Mouse (Mus musculus): ENCODE data around the gene Qser1. TPM values are rescaled to one million over a fixed set of nuclear protein-coding genes. Genes with fewer than 3 reads are reported as not detected.
A peak's percentile ranks its signal among the peaks of the same experiment; 100 is the strongest.
"Not testable (repeated sequence)": the region's sequence is repeated elsewhere in the genome, so short reads cannot be mapped to it uniquely, and the experiment has no call there.

The Qser1 gene
- polyA plus RNA-seq, 1 experiment: 7.9 TPM

- Histone ChIP-seq H3K27me3 (ENCODE audit: control insufficient read depth, insufficient read depth, low read length) (no peaks in the 10 kb centered on the region), H3K4me1 (ENCODE audit: control insufficient read depth, insufficient read depth, low read length) (no peaks in the 10 kb centered on the region), H3K27ac (ENCODE audit: insufficient read depth, low read length) (no peak overlapping the region), H3K4me3 (replicated peaks; ENCODE audit: insufficient read depth, low read depth, low read length) (no peak overlapping the region)
- TF ChIP-seq POLR2A (IDR thresholded peaks at IDR 0.05; ENCODE audit: borderline replicate concordance, insufficient read depth, low read length) (no peak), CTCF (IDR thresholded peaks at IDR 0.05; ENCODE audit: borderline replicate concordance, insufficient read depth, low read depth, low read length) (no peak)
- no peak for DNase-seq
Observed at GRCm38 (mm10) chr2:104842559-104842958, 26.0 kb upstream of the Qser1 start.

- TF ChIP-seq POLR2A (IDR thresholded peaks at IDR 0.05; ENCODE audit: borderline replicate concordance, insufficient read depth, low read length): no peak
- TF ChIP-seq CTCF (IDR thresholded peaks at IDR 0.05; ENCODE audit: borderline replicate concordance, insufficient read depth, low read depth, low read length): no peak
- Histone ChIP-seq H3K4me3 (replicated peaks; ENCODE audit: insufficient read depth, low read depth, low read length) (no peak overlapping the region), H3K4me1 (ENCODE audit: control insufficient read depth, insufficient read depth, low read length) (no peaks in the 10 kb centered on the region), H3K27ac (ENCODE audit: insufficient read depth, low read length) (no peak overlapping the region), H3K27me3 (ENCODE audit: control insufficient read depth, insufficient read depth, low read length) (no peaks in the 10 kb centered on the region)
- DNase-seq: no peak
- whole genome bisulfite sequencing: 88% methylated on average over 7 of the region's 7 CpGs
Observed at GRCm38 (mm10) chr2:104841736-104842135, 25.2 kb upstream of the Qser1 start.

DNA sequence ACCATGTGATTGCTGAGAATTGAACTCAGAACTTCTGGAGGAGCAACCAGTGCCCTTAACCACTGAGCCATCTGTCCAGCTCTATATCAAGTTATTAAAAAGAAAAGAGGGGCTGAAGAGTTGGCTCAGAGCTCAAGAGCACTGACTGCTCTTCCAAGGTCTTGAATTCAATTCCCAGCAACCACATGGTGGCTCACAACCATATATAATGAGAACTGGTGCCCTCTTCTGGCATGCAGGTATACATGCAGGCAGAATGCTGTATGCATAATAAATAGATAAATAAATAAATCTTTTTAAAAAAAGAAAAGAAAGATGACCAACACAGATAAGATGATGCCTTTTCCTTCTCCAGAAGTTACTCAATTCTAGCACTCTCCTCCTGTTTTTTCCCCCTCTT lies 24.4 kb upstream of the Qser1 start:
- no peak overlapping the region for H3K27ac ChIP-seq (ENCODE audit: insufficient read depth, low read length)
- no peak for DNase-seq
- TF ChIP-seq CTCF (IDR thresholded peaks at IDR 0.05; ENCODE audit: borderline replicate concordance, insufficient read depth, low read depth, low read length) (no peak), POLR2A (IDR thresholded peaks at IDR 0.05; ENCODE audit: borderline replicate concordance, insufficient read depth, low read length) (no peak)
- H3K27me3 ChIP-seq (ENCODE audit: control insufficient read depth, insufficient read depth, low read length): no peaks in the 10 kb centered on the region
- H3K4me3 ChIP-seq (replicated peaks; ENCODE audit: insufficient read depth, low read depth, low read length): no peak overlapping the region
- no peaks in the 10 kb centered on the region for H3K4me1 ChIP-seq (ENCODE audit: control insufficient read depth, insufficient read depth, low read length)

GRCm38 (mm10) chr2:104832486-104832885 lies 15.9 kb upstream of the Qser1 start:
- Histone ChIP-seq H3K4me3 (replicated peaks; ENCODE audit: insufficient read depth, low read depth, low read length) (no peak overlapping the region), H3K27ac (ENCODE audit: insufficient read depth, low read length) (no peak overlapping the region), H3K4me1 (ENCODE audit: control insufficient read depth, insufficient read depth, low read length) (no peaks in the 10 kb centered on the region), H3K27me3 (ENCODE audit: control insufficient read depth, insufficient read depth, low read length) (no peaks in the 10 kb centered on the region)
- 94% methylated on average over 2 of the region's 2 CpGs for WGBS
- DNase-seq: no peak
- TF ChIP-seq CTCF (IDR thresholded peaks at IDR 0.05; ENCODE audit: borderline replicate concordance, insufficient read depth, low read depth, low read length) (no peak), POLR2A (IDR thresholded peaks at IDR 0.05; ENCODE audit: borderline replicate concordance, insufficient read depth, low read length) (no peak)

- TF ChIP-seq POLR2A (IDR thresholded peaks at IDR 0.05; ENCODE audit: borderline replicate concordance, insufficient read depth, low read length) (no peak), CTCF (IDR thresholded peaks at IDR 0.05; ENCODE audit: borderline replicate concordance, insufficient read depth, low read depth, low read length) (no peak)
- H3K4me3 ChIP-seq (replicated peaks; ENCODE audit: insufficient read depth, low read depth, low read length): no peak overlapping the region
- H3K27me3 ChIP-seq (ENCODE audit: control insufficient read depth, insufficient read depth, low read length): no peaks in the 10 kb centered on the region
- 92% methylated on average over 4 of the region's 4 CpGs for WGBS
- no peak overlapping the region for H3K27ac ChIP-seq (ENCODE audit: insufficient read depth, low read length)
- DNase-seq: no peak
- H3K4me1 ChIP-seq (ENCODE audit: control insufficient read depth, insufficient read depth, low read length): no peaks in the 10 kb centered on the region
Observed at GRCm38 (mm10) chr2:104826191-104826590, 9.6 kb upstream of the Qser1 start.

DNA sequence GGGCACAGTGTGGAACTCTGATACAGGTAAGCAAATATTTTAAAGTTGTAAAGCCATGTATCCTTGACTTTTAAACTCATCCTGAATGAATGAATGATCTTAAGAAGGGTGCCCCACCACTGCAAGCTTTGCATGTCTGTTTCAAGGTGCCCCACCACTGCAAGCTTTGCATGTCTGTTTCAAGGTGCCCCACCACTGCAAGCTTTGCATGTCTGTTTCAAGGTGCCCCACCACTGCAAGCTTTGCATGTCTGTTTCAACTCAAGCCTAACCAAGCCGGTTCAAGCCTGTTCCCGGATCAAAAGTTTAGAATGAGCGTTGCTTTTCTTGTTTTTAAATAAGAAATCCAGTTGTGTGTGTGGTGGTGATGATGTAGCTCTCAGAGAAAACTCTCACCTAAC lies 2.2 kb upstream of the Qser1 start:
- not testable (repeated sequence) for H3K4me3 ChIP-seq (replicated peaks; ENCODE audit: insufficient read depth, low read depth, low read length); H3K4me1 ChIP-seq (ENCODE audit: control insufficient read depth, insufficient read depth, low read length); H3K27me3 ChIP-seq (ENCODE audit: control insufficient read depth, insufficient read depth, low read length); H3K27ac ChIP-seq (ENCODE audit: insufficient read depth, low read length); DNase-seq
- WGBS: 92% methylated on average over 3 of the region's 3 CpGs

DNA sequence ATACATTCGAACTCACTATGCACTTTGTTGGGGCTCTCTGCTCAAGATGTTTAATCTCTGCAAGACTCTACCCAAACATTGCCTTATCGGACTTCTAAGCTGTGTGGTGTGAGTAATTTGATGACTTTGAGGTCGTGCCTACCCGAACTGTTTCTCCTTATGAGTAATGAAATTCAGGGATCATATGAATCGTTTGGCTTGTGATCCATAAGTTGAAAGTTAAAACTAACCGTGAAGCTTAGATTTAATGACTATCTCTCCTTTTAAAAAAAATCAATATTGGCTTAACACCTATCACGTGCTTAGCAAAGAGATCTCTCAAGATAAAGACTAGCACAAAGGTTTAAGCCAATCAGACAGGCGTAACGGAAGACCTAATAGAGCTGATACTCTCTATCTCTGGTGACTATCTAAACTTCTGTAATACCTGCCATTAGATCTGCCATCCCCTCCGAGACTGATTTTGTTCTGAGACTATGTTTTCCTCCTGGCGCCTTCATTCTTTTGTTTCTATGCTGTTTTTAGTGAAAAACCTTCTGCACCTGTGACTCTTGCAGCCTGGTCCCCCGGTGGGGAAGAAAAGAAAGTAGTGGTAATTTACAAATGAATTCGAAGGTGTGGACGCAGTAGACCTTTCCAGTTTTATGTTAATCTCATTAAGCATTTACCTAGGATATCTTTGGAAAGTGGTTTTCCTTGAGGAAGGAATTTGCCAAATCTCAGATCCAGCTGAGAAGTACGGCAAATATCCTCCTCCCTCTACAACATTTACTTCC lies 1.2 kb upstream of the Qser1 start:
- Histone ChIP-seq H3K27ac (ENCODE audit: insufficient read depth, low read length) (no peak overlapping the region; the same call in 1 of the 2 replicates), H3K4me1 (ENCODE audit: control insufficient read depth, insufficient read depth, low read length) (peaks cover 5% of the 10 kb centered on the region; the same call in 1 of the 2 replicates), H3K4me3 (replicated peaks; ENCODE audit: insufficient read depth, low read depth, low read length) (peak overlapping the region; percentile 61), H3K27me3 (ENCODE audit: control insufficient read depth, insufficient read depth, low read length) (no peaks in the 10 kb centered on the region)
- TF ChIP-seq CTCF (IDR thresholded peaks at IDR 0.05; ENCODE audit: borderline replicate concordance, insufficient read depth, low read depth, low read length) (no peak), POLR2A (IDR thresholded peaks at IDR 0.05; ENCODE audit: borderline replicate concordance, insufficient read depth, low read length) (no peak)
- 1% methylated on average over 15 of the region's 15 CpGs for WGBS
- DNase-seq: no peak

DNA sequence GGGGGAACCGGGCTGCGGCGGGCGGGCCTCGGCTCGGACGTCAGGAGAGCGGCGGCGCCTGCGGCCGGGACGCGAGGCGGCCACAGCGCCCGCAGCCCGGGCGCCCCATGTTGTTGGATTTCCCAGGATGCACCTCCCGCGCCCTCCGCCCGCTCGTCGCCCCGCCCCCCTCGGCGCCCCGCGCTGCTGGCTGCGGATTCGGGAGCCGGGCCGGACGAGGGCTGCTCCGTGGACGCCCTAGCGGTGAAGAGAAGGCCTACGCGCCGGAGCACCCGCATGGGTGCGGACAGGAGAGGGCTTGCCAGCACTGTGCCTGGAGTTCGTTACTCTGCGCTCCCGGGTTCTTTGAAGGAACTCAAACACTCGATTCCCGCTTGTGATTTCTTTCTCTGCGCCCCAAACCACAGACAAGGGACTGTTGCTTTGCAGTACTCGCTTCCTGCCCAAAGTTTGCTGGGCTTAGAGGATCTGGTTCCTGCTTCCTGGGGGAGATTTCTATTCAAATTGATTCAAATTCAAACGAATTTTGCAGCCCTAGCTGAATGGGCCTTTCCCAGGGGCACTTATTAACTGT lies 393 bp upstream of the Qser1 start:
- no peaks in the 10 kb centered on the region for H3K27me3 ChIP-seq (ENCODE audit: control insufficient read depth, insufficient read depth, low read length)
- peak; percentile 92 for DNase-seq
- H3K27ac ChIP-seq (ENCODE audit: insufficient read depth, low read length): peak overlapping the region; percentile 49
- peak overlapping the region; percentile 61 for H3K4me3 ChIP-seq (replicated peaks; ENCODE audit: insufficient read depth, low read depth, low read length)
- peak; percentile 33; the same call in 1 of the 2 replicates for TF ChIP-seq POLR2A (IDR thresholded peaks at IDR 0.05; ENCODE audit: borderline replicate concordance, insufficient read depth, low read length)
- peak; percentile 48 for TF ChIP-seq CTCF (IDR thresholded peaks at IDR 0.05; ENCODE audit: borderline replicate concordance, insufficient read depth, low read depth, low read length)
- H3K4me1 ChIP-seq (ENCODE audit: control insufficient read depth, insufficient read depth, low read length): peaks cover 5% of the 10 kb centered on the region; the same call in 1 of the 2 replicates
- WGBS: 0% methylated on average over 38 of the region's 51 CpGs

All from cerebellum, adult 2 months (tissue).